Mouse (Mus musculus) MEL (cell line): ENCODE results near the gene Bptf. TPM values are rescaled to one million over a fixed set of nuclear protein-coding genes. Genes with fewer than 3 reads are reported as not detected.
A peak's percentile ranks its signal among the peaks of the same experiment; 100 is the strongest.

Source experiments
- DNase-seq: peaks from one replicate; pipeline ENCODE4 v3.0.0; 2011; ENCODE audit warnings: low read depth, low spot score
- H3K27ac ChIP-seq: 2 replicates; pipeline ENCODE4 v1.5.1; 2012; ENCODE audit warnings: low read depth, mild to moderate bottlenecking, control low read depth, low read length, moderate library complexity; ENCODE audit not compliant: control insufficient read depth
- H3K27me3 ChIP-seq, 2 experiments: fragments of 150-350 bp in 1 of 2; sonication (generic) in 1 of 2; 2 replicates each; pipeline ENCODE4 v1.6.1; 2012; ENCODE audit warnings: low read length in 2 of 2, mild to moderate bottlenecking in 2 of 2, improper control_type of control experiment in 1 of 2, moderate library complexity in 1 of 2; ENCODE audit not compliant: insufficient read depth in 2 of 2, control insufficient read depth in 1 of 2
- H3K36me3 ChIP-seq, 2 experiments: 2 replicates each; pipeline ENCODE4 v1.6.1; 2012 to 2014; ENCODE audit warnings: low read length in 2 of 2, improper control_type of control experiment in 1 of 2, inconsistent platforms in 1 of 2, mild to moderate bottlenecking in 1 of 2; ENCODE audit not compliant: insufficient read depth in 2 of 2, control insufficient read depth in 1 of 2
- H3K4me1 ChIP-seq, 2 experiments: fragments of 150-350 bp in 1 of 2; sonication (generic) in 1 of 2; 2 replicates each; pipeline ENCODE4 v1.6.1; 2012; ENCODE audit warnings: low read length in 2 of 2, improper control_type of control experiment in 1 of 2, mild to moderate bottlenecking in 1 of 2; ENCODE audit not compliant: insufficient read depth in 2 of 2, control insufficient read depth in 1 of 2
- H3K4me3 ChIP-seq, 2 experiments: fragments of 150-350 bp in 1 of 2; sonication (generic) in 1 of 2; 2 replicates each; pipeline ENCODE4 v1.5.1; 2012; ENCODE audit warnings: low read depth in 2 of 2, low read length in 2 of 2, mild to moderate bottlenecking in 2 of 2, moderate library complexity in 2 of 2, control low read depth in 1 of 2, improper control_type of control experiment in 1 of 2; ENCODE audit not compliant: control insufficient read depth in 1 of 2, insufficient read depth in 1 of 2
- H3K79me2 ChIP-seq: 2 replicates; pipeline ENCODE4 v1.6.1; 2012; ENCODE audit warnings: mild to moderate bottlenecking, low read length, moderate library complexity; ENCODE audit not compliant: control insufficient read depth, poor library complexity, insufficient read depth
- H3K9ac ChIP-seq: 2 replicates; pipeline ENCODE4 v1.6.1; 2012; ENCODE audit warnings: low read depth, mild to moderate bottlenecking, control low read depth, low read length, moderate library complexity; ENCODE audit not compliant: control insufficient read depth, poor library complexity, severe bottlenecking
- H3K9me3 ChIP-seq: fragments of 150-350 bp; sonication (generic); replicated peaks from 2 replicates; pipeline ENCODE4 v1.6.1; 2012; ENCODE audit warnings: mild to moderate bottlenecking, low read length, improper control_type of control experiment, moderate library complexity; ENCODE audit not compliant: insufficient read depth
- CHD1 ChIP-seq: IDR thresholded peaks from 2 replicates; pipeline ENCODE4 v1.6.1; 2012; ENCODE audit warnings: low read depth, mild to moderate bottlenecking, inconsistent platforms, low read length, improper control_type of control experiment
- CHD2 ChIP-seq: IDR thresholded peaks from 2 replicates; pipeline ENCODE4 v1.6.1; 2011; ENCODE audit warnings: low read length, improper control_type of control experiment
- E2F4 ChIP-seq: IDR thresholded peaks from 2 replicates; pipeline ENCODE4 v1.6.1; 2011; ENCODE audit warnings: low read depth, low read length, improper control_type of control experiment, borderline replicate concordance
- EP300 ChIP-seq, 2 experiments: IDR thresholded peaks; 2 replicates each; pipeline ENCODE4 v1.6.1; 2011; ENCODE audit warnings: improper control_type of control experiment in 2 of 2, low read length in 2 of 2, low read depth in 1 of 2, mild to moderate bottlenecking in 1 of 2
- GATA1 ChIP-seq: IDR thresholded peaks from 2 replicates; pipeline ENCODE4 v1.6.1; 2011; ENCODE audit warnings: low read depth, low read length, improper control_type of control experiment
- HCFC1 ChIP-seq: IDR thresholded peaks from 2 replicates; pipeline ENCODE4 v1.6.1; 2012; ENCODE audit warnings: low read depth, mild to moderate bottlenecking, inconsistent platforms, low read length, improper control_type of control experiment, moderate library complexity
- MAFK ChIP-seq: IDR thresholded peaks from 2 replicates; pipeline ENCODE4 v1.6.1; 2011; ENCODE audit warnings: low read depth, mild to moderate bottlenecking, low read length, improper control_type of control experiment, borderline replicate concordance
- MAX ChIP-seq: IDR thresholded peaks from 2 replicates; pipeline ENCODE4 v1.6.1; 2011; ENCODE audit warnings: low read length, improper control_type of control experiment
- MAZ ChIP-seq: IDR thresholded peaks from 2 replicates; pipeline ENCODE4 v1.6.1; 2012; ENCODE audit warnings: low read depth, mild to moderate bottlenecking, inconsistent platforms, low read length, improper control_type of control experiment
- MXI1 ChIP-seq: IDR thresholded peaks from 2 replicates; pipeline ENCODE4 v1.6.1; 2011; ENCODE audit warnings: mild to moderate bottlenecking, low read depth, low read length, improper control_type of control experiment
- MYC ChIP-seq: IDR thresholded peaks from 2 replicates; pipeline ENCODE4 v1.6.1; 2011; ENCODE audit warnings: low read depth, mild to moderate bottlenecking, low read length, improper control_type of control experiment, moderate library complexity
- NELFE ChIP-seq: IDR thresholded peaks from 2 replicates; pipeline ENCODE4 v1.6.1; 2011; ENCODE audit warnings: low read depth, low read length, improper control_type of control experiment
- NRF1 ChIP-seq: IDR thresholded peaks from 2 replicates; pipeline ENCODE4 v1.6.1; 2014; ENCODE audit warnings: low read depth, mild to moderate bottlenecking, inconsistent platforms, low read length, improper control_type of control experiment, moderate library complexity; ENCODE audit not compliant: poor library complexity, insufficient read depth, severe bottlenecking
- POLR2AphosphoS2 ChIP-seq: IDR thresholded peaks from 2 replicates; pipeline ENCODE4 v1.6.1; 2011; ENCODE audit warnings: low read length, improper control_type of control experiment
- SIN3A ChIP-seq: IDR thresholded peaks from 2 replicates; pipeline ENCODE4 v1.6.1; 2012; ENCODE audit warnings: low read length, improper control_type of control experiment, inconsistent platforms
- SMC3 ChIP-seq: IDR thresholded peaks from 2 replicates; pipeline ENCODE4 v1.6.1; 2011; ENCODE audit warnings: low read depth, low read length, improper control_type of control experiment
- TCF12 ChIP-seq: IDR thresholded peaks from 2 replicates; pipeline ENCODE4 v1.6.1; 2014; ENCODE audit warnings: low read depth, mild to moderate bottlenecking, inconsistent platforms, low read length, improper control_type of control experiment, moderate library complexity
- UBTF ChIP-seq: IDR thresholded peaks from 2 replicates; pipeline ENCODE4 v1.6.1; 2012; ENCODE audit warnings: low read depth, mild to moderate bottlenecking, inconsistent platforms, low read length, improper control_type of control experiment, moderate library complexity, borderline replicate concordance; ENCODE audit not compliant: insufficient read depth
- ZMIZ1 ChIP-seq: IDR thresholded peaks from 2 replicates; pipeline ENCODE4 v1.6.1; 2012; ENCODE audit warnings: low read depth, mild to moderate bottlenecking, inconsistent platforms, low read length, improper control_type of control experiment, moderate library complexity
- ZNF384 ChIP-seq: IDR thresholded peaks from 2 replicates; pipeline ENCODE4 v1.6.1; 2012; ENCODE audit warnings: low read depth, mild to moderate bottlenecking, inconsistent platforms, low read length, improper control_type of control experiment
- polyA plus RNA-seq, 2 experiments: library from polyadenylated mRNA; stranded (reverse) in 1 of 2; unstranded in 1 of 2; fragments of >175 nt in 1 of 2; fragments of >200 nt in 1 of 2; gene quantifications; 2 replicates each; pipeline versions ENCODE4 v1.2.1 to v1.2.4; 2012; ENCODE audit warnings: low replicate concordance in 2 of 2, low read depth in 1 of 2; ENCODE audit not compliant: insufficient read length in 2 of 2, insufficient read depth in 1 of 2, missing spikeins in 1 of 2
- total RNA-seq: library from RNA; depleted of rRNA; stranded (reverse); fragments of 300-350 nt; gene quantifications from 2 replicates; pipeline ENCODE4 v1.2.3, GENCODE M21; 2012

The Bptf gene
- total and polyA plus RNA-seq, 3 experiments = 27.5 to 55.4 (median 52.7) TPM

DNA sequence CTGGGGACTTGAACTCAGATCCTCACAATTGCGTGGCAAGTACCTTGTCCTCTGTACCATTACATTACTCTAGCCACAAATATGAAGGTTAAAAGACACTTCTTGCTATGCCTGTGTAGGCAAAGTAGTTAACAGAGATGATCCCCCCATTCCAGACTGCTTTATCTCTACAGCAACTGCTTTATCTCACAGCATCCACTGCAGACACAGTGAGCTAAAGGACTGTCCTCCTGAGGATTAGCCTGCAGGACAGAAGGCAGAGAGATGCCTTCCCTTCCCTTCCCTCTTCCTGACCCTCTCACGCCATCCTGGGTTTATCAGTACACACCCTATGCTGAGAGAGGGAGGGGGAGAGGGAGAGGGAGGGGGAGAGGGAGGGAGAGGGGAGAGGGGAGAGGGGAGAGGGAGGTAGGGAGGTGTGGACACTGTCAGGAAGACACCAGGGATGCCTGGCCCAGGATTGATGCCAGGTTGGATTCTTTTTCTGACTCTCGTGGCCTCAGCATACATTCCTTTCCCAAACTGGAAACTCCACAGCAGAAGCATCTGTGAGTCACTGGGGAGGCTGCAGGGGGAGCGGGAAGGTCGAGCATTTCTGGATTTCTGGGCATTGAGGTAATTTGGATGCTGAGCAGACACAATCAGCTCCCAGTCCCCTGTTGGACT, 25.2 kb upstream of the Bptf start:
- Histone ChIP-seq H3K9me3 (no peaks in the 10 kb centered on the region), H3K4me3 (no peak overlapping the region), H3K79me2 (no peaks in the 10 kb centered on the region), H3K27me3 (no peaks in the 10 kb centered on the region), H3K27ac (no peak overlapping the region), H3K36me3 (no peaks in the 10 kb centered on the region; a peak in 1 of 4 replicates), H3K4me1 (peaks cover 0 to 6% of the 10 kb centered on the region in 2 experiments; a peak in 1 of 4 replicates), H3K9ac (no peak overlapping the region)
- TF ChIP-seq SMC3 = no peak
- 0 out of 4 replicates have a peak, but pooled peaks have one; percentile 8 to 23 for TF ChIP-seq EP300 (IDR thresholded peaks at IDR 0.05; ENCODE audit: low read depth in 1 of 2, low read length in 2 of 2)
- TF ChIP-seq MYC = no peak
- TF ChIP-seq MAZ = no peak
- TF ChIP-seq GATA1 = peak; percentile 64
- TF ChIP-seq E2F4 = no peak
- TF ChIP-seq SIN3A = no peak
- no peak for TF ChIP-seq NELFE
- TF ChIP-seq TCF12 = 0 out of 2 replicates have a peak, but pooled peaks have one; percentile 9
- TF ChIP-seq MXI1 = no peak
- no peak for TF ChIP-seq CHD1
- TF ChIP-seq MAFK = no peak
- DNase-seq = no peak

GRCm38 (mm10) chr11:107155292-107155691, 23.4 kb upstream of the Bptf start:
- Histone ChIP-seq H3K9ac (no peak overlapping the region), H3K4me3 (no peak overlapping the region), H3K4me1 (peaks cover 0 to 6% of the 10 kb centered on the region in 2 experiments; a peak in 1 of 4 replicates), H3K27me3 (no peaks in the 10 kb centered on the region), H3K79me2 (no peaks in the 10 kb centered on the region)
- DNase-seq = peak; percentile 39
- TF ChIP-seq SMC3 = no peak
- no peak for TF ChIP-seq NRF1
- TF ChIP-seq POLR2AphosphoS2 = no peak
- TF ChIP-seq HCFC1 = no peak
- TF ChIP-seq EP300 (IDR thresholded peaks at IDR 0.05; ENCODE audit: low read depth in 1 of 2, low read length in 2 of 2) = no peak
- TF ChIP-seq ZNF384 = no peak
- no peak for TF ChIP-seq ZMIZ1
- TF ChIP-seq NELFE = no peak
- no peak for TF ChIP-seq UBTF
- no peak for TF ChIP-seq CHD2
- no peak for TF ChIP-seq MAX
- TF ChIP-seq, all 39 proteins: peak for 0
- Histone ChIP-seq H3K36me3 (no peaks in the 10 kb centered on the region; a peak in 1 of 4 replicates), H3K9me3 (no peaks in the 10 kb centered on the region), H3K27ac (no peak overlapping the region)
